Mouse (Mus musculus) myocyte (in vitro differentiated cells): Measurements from ENCODE around the gene Morf4l1.

Source experiments
- E2F4 ChIP-seq: IDR thresholded peaks from one replicate; pipeline ENCODE4 v1.6.1; 2011; ENCODE audit warnings: mild to moderate bottlenecking, control low read depth, moderate library complexity; ENCODE audit not compliant: insufficient read depth
- MAX ChIP-seq: IDR thresholded peaks from one replicate; pipeline ENCODE4 v1.6.1; 2011; ENCODE audit warnings: low read depth, mild to moderate bottlenecking, control low read depth
- POLR2A ChIP-seq: IDR thresholded peaks from one replicate; pipeline ENCODE4 v1.6.1; 2011; ENCODE audit warnings: low read depth, mild to moderate bottlenecking, control low read depth, moderate library complexity; ENCODE audit not compliant: insufficient read length
- USF1 ChIP-seq: IDR thresholded peaks from one replicate; pipeline ENCODE4 v1.6.1; 2011; ENCODE audit warnings: low read depth, mild to moderate bottlenecking, control low read depth, moderate library complexity

DNA sequence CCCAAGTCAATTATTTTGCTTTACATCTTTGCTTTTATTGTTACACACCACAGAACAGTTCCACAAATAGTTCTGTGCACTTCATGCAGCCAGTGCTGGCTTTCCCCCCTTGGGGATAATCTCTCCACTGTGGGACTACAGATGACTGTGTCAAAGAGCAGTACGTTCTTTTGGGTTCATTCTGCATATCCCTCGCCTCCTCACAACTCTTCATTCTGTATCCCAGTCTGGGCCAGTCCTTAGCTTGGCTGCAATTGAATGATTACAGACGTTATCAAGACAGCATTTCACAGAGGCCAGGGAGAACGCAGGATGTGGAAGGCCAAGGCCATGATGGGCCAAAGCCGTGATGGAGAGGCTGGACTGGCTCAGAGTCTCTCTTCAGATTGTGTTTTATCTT lies 32.3 kb upstream of the Morf4l1 start:
- TF ChIP-seq POLR2A = no peak
- no peak for TF ChIP-seq E2F4
- no peak for TF ChIP-seq MAX
- no peak for TF ChIP-seq USF1
